Mouse (Mus musculus) yolk sac, embryonic 10.5 days (tissue): ENCODE data around the gene Vars2.
A peak's percentile ranks its signal among the peaks of the same experiment; 100 is the strongest.

Source experiments
- DNase-seq: peaks from one replicate; pipeline ENCODE4 v3.0.0-alpha.2; 2017; ENCODE audit warnings: low spot score

Vars2 gene

GRCm38 (mm10) chr17:35635202-35635601 is 32.2 kb downstream of the Vars2 start:
- DNase-seq = no peak

- peak; percentile 40 for DNase-seq
Observed at GRCm38 (mm10) chr17:35633992-35634391, 33.4 kb downstream of the Vars2 start.

GRCm38 (mm10) chr17:35626537-35626936 is 40.9 kb downstream of the Vars2 start, which contains the start of gene Gm9573:
Gene Gm9573 (minus strand): TSS chr17:35626637.
- no peak for DNase-seq

GRCm38 (mm10) chr17:35617127-35617526 is 50.3 kb downstream of the Vars2 start:
- no peak for DNase-seq
